Mouse (Mus musculus) layer of hippocampus, postnatal 25 days (tissue): ENCODE results near the gene C1qtnf6. TPM values are rescaled to one million over a fixed set of nuclear protein-coding genes. Genes with fewer than 3 reads are reported as not detected.

Experiments
- DNase-seq, 2 experiments: peaks; one replicate each; pipeline ENCODE4 v3.0.0; 2022; ENCODE audit warnings: mixed read lengths in 2 of 2, low spot score in 1 of 2; ENCODE audit errors: extremely low spot score in 1 of 2
- total RNA-seq, 2 experiments: library from RNA; stranded (reverse); gene quantifications; 2 replicates each; pipeline ENCODE4 v1.2.3; 2021

C1qtnf6 gene
- total RNA-seq, 2 experiments from 2014 or later = 5.3 to 5.6 TPM

GRCm38 (mm10) chr15:78521331-78521730 lies 9.9 kb downstream of the C1qtnf6 start:
- DNase-seq = no peak

DNA sequence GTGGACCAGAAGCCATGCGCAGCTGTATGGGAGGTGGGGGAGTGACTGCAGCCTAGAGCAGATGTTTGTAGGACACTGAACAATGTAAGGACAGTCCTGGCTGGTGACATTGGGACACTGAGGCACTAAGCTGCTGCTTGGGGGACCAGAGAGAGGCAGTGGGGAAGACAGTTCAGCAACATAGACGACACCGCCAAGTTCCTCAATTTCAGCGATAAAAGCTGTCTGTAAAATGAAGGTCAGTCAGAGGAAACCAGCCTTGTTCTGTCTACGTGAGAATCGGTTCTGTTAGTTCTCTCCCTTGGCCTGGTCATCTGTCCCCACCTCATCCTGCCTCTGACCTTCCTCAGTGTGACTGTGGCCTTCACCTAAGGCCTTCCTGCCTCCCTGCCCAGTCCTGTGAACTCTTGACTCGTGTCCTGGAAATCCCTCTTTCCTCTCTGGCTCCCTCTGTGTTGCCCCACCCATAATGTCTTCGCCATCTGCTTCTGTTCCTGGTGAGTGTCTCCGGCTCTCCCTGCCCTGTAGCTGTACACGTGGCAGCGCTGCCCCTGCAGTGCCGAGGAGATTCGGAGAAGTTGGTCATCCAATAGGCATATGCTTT lies 11.0 kb downstream of the C1qtnf6 start:
- DNase-seq = no peak

DNA sequence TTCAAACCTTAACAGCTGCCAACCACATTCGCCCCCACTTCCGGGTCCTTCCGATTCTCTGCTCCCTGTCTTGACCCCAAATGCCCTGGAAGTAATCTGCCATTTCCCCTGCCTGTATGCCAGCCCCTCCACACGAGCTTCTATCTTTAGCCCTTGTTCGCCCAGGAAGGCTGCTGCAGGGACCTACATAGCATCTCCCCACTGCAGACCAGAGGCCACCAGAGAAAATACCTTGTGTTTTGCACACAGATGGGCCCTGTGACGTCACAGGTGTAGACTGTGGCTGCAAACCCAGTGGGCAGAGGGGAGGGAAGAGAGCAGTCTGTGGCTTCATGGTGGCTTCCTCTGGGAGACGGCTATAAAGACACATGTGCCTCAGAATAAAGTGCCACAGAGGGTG lies 13.0 kb downstream of the C1qtnf6 start:
- no peak for DNase-seq

GRCm38 (mm10) chr15:78515759-78516158 lies 15.5 kb downstream of the C1qtnf6 start:
- DNase-seq = no peak

DNA sequence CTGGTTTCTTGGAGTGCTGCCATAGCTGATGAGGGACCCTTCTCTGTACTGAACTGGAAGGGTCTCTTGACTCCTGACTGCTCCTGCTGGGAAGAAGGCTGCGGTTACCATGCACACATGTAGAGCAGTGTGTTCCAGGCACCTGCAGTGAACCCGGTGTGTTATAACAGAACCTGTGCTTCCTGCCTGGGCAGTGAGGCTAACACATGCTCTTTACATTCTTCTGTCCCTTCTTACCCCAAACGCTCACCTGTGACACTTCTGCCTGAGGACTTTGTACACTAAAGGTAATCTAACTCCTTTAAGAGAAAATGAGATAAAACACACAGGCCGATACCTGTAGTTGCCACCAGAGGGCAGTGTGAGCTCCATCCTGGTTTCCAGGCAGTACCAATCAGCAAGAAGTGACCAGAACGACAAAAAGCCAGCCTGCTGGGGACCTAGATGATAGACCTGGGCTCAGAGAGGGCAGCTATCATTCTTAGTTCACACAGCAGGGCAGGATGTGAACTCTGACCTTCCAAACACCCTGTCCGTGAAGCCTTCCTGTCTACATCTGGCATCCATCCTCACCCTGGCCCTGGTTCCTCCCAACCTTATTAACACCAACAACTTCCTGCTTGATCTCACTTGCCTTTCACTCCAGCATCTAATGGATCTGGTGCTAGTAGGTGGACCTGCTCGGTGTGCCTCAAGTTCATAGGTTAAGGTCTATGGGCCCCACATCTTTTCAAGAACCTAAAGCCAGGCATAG lies 16.6 kb downstream of the C1qtnf6 start:
- DNase-seq = peak; percentile 76 to 85

DNA sequence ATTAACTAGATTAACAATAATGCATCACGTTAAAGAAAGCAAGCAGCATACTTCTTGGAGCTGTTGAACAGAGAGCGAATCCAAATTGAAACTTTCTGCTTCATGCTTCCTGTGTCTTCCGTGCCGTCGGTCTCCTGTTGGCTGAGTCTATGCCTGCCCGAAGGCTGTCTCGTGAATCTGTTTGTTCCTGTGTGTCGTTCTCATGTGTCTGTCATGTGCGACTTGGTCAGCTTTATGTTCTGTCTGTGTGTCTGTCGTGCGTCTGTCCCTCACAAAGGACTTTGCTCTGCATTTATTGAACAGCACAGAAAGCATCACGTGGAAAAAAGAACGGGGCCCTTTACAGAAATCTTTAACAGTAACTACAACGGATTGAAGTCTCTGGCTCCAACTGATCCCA lies 18.2 kb downstream of the C1qtnf6 start:
- DNase-seq = no peak

DNA sequence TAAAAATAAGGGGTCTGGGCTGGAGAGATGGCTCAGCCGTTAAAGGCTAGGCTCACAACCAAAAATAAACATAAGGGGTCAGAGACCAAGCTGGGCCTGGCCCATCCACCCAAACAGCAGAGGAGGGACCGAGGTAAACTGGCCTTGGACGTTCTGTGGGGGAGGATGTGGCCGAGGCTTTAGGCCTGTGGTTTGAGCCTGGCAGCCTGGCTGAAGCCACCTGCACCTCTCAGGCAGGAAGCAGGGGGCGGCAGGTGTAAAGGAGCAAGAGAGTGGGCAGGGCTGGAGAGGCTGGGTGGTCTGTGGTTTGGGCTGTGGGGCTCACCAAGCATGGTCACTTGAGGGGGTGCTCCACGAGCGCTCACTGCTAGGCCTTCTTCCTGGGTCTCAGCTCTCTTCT lies 19.3 kb downstream of the C1qtnf6 start:
- DNase-seq = no peak

DNA sequence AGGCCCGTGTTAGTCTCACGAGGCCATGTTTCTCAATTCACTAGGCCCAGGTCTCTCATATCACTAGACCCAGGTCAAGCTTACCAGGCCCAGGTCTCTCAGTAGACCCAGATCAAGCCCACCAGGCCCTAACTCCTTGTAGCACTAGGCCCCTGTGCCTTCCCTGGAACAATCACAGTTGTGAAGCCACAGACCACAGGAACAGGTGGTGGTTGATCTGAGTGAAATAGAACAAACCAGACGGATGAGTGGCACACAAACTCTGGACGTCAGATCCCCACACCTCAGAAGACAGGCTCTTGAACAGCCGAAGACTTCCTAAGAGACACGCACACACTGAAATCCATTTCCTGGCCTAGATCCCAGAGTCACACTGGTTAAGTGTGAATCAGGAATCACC lies 20.5 kb downstream of the C1qtnf6 start:
- DNase-seq = no peak

GRCm38 (mm10) chr15:78510121-78510576 lies 21.1 kb downstream of the C1qtnf6 start:
- DNase-seq = no peak

- DNase-seq = no peak
Measured at GRCm38 (mm10) chr15:78509297-78509899, 21.8 kb downstream of the C1qtnf6 start.

- DNase-seq = no peak
Measured at GRCm38 (mm10) chr15:78508443-78508842, 22.8 kb downstream of the C1qtnf6 start.

GRCm38 (mm10) chr15:78505541-78505940 lies 25.7 kb downstream of the C1qtnf6 start:
- no peak for DNase-seq

DNA sequence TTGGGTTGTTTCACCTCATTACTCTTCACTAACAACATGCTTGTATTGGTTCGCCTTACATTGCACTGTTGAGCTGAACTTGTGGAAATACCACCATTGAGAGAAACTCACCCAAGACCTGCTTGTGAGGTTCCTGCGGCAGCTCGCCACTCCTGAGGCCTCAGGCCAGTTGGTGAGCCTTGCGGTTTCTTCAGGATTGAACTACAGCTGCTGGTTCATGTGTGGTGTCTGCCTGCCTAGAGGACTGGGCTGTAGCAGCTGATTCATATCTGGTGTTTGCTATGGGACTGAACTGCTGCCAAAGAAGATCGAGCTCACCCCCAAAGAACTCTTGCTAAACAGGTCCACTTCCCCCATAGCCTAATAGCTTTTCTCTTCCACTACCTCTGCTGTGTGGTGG lies 26.4 kb downstream of the C1qtnf6 start:
- no peak for DNase-seq

- no peak for DNase-seq
Measured at GRCm38 (mm10) chr15:78504013-78504412, 27.2 kb downstream of the C1qtnf6 start.

DNA sequence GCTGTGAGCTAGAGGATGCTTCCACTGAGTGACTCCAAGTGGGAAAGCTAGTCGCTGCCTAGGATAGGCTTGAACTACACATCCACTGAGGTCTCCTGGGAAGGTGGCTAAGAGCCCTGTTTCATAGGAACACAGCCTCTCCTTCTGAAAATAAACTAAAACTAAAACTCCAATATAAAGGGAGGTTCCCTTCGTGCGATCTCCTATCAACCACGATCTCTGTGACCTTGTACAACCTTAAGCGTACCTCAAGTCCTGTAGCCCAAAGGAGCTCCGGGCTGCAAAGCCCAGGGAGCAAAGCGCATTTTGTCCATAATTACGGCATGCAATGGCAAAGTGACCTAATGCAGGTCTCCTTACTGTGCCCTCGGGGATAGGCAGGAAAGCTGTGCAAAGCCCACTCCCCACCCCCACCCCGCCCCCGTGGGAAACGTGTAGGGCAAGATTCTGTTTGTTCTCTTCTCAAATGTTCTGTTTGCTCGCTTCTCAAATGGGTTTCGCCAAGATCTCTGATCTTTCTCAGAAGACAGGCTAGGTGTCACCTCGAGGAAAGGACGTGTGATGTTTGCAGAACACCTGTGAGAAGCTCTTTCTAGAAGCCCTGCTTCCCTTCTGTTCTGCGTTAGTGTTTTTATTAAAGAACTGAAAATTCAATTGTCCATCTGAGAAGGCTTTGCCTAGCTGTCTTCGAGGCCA lies 28.6 kb downstream of the C1qtnf6 start:
- no peak for DNase-seq

DNA sequence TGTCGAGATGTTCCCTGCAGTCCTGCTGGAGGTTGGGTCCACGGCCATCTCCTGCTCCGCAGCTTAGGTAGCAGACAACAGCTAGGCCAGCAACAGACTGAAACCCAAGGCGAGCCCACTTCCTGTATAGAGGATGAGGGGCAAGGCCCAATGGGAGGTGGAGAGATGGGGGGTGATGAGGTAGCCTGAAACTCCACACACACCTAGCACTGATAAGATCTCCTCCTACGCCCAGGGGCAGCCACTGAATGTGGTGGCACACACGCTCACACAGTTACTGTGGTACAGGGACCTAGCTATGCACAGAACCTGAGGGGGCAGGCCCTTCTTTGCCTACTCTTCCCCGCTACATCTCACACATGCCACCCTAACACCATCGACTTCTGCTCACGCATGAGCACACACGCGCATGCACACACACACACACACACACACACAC lies 36.2 kb downstream of the C1qtnf6 start, which contains the start of gene Il2rb:
Il2rb (minus strand) TSS at position 304 of the 439 bp plus-strand sequence.
- no peak for DNase-seq

DNA sequence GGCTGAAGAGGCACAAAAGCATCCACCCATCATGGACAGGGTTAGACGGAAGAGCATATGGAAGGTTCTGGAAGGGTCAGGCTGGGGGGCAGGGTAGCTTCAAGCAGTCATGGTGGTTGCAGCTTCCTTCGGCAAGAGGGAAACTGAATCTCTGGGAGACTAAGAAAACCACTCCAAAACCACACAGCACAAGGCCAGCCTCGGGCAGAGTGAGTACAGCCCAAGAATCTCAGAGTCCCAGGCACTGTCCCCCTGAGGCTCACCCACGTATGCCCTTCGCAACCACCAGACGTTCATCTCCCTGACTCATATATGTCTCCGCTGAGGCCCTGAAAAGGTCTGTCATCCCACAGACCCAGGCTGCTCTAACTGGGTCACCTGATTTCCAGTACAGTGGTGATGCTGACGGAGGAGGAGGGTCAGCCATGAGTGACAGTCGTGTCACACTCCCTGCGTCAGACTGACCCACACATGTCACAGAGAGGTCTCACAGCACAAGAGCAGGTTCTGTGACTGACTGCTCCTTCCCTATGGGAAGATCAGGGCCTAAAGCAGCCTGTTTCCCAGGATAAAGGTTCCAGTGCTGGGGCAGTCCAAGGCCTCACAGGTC lies 37.7 kb downstream of the C1qtnf6 start:
- DNase-seq = no peak

DNA sequence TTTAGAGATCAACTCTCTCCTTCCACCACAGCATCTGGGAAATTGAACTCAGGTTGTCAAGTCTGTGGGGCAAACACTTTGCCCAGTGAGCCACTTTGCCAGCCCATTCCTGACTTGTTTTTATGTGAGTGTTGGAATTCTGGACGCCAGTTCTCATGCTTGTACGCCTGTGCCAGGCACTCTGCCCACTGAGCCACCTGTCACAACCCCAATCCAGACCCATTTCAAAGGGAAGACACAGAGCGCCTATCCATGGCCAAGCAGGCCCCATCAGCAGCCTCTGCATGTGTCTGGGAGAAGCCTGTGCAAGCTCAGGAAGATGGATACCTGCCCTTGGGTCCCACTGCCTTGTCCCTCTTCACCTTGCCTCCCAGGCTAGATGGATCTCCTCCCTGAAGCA lies 39.9 kb downstream of the C1qtnf6 start:
- no peak for DNase-seq

- DNase-seq = no peak
Measured at GRCm38 (mm10) chr15:78489906-78490305, 41.3 kb downstream of the C1qtnf6 start.

DNA sequence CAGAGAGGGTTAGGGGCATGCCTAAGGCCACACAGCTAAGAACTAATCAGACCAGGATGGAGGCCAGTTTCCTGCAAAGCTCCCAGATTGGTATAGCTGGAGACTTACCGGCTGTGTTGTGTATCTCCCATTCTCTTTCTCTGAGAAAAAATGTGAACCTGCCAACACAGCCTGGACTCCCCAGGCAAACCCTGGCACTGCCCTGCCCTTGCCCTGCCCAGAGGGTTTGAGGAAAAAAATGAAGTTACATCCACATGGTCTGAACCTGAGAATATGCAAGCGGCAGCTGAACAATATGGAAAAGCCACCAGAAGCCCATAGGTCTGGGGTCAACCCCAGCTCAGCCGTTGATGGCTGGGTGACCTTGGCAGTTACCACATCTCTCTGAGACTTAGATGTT lies 42.0 kb downstream of the C1qtnf6 start:
- no peak for DNase-seq

DNA sequence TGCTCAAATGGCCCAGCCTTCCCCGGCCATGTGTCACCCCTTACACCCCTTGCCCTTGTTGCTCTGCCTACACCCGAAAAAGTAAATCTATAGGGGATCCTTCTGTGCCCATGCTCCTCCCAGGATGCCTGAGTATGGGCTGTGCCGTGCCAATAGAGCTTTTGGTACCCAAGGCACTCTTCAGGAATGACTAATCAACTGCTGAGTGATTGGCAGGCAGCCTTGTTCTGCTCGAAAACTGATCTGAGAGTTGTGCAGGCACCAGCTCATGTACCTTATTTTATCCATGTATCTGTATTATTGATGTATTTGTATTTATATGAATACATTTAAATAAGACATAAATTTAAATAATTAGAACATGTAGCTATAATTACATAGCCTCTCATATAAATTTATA lies 44.1 kb downstream of the C1qtnf6 start:
- DNase-seq = no peak
